Mouse (Mus musculus) urinary bladder, postnatal 36 days (tissue): ENCODE data around the gene Mknk2.
A peak's percentile ranks its signal among the peaks of the same experiment; 100 is the strongest.

Experiments
- DNase-seq, 2 experiments: peaks; one replicate each; pipeline ENCODE4 v3.0.0; 2022; ENCODE audit warnings: low spot score in 2 of 2, mixed read lengths in 1 of 2

Mknk2 gene

DNA sequence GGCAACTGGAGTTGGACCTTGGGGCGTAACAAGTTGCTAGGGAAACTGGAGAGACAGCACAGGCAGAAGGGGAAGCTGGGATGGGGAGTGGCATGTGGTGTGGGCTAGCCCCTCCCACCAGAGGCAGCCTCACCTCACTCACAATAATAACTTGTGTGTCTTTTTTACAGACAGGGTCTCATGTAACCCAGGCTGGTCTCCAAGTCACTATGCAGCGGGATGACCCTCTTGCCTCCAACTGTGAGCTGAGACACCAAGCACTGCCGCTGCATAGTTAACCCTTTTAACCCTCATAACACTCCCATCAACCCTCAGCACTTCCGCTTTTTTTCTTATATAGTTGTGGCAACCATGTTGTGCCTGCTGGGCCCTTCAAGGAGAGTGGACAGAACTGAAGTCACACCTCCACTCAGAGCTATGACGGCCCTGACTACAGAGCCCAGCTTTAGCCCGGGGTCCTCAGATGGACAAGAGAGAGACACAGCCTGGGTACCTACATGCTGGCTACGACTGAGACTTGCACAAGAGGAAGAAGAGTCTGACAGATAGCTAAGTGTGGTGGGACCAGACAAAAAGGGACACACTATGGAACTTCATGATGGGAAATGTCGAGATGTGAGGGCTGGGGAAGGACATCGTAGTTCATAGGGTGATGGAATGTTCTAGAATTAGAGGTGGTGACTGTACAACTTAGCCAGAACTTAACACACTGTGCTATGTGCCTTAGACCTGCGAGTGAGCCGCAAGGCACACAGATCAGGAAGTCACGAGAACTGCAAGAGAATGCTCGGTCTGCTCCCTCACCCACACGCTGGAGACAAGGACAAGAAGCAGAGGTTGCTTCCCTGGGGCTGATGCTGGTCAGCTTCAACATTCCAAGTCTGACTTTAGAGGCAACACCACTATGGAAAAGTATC lies 14.6 kb upstream of the Mknk2 start:
- no peak for DNase-seq

- DNase-seq, result peak in 1 of 2 experiments; percentile 80
Observed at GRCm38 (mm10) chr10:80687850-80688249, 9.9 kb upstream of the Mknk2 start.

DNA sequence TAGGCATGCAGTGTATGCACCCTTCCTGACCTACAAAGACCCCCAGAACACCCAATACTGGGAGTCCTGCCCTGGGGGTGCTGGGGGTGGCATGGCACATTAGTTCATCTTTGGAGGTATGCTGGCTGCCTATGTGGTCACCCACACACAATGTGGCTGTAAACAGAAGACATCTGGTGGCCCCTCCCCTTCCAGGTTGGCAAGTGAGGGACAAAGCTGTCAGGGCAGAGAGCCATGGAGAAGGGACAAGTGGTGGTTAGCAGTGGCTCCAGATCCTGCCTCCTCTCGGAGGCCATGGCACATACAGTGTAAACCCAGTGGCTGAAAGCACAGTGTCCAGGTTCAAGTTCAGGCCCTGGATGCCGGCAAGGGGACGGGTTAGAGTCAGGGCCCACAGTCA lies 8.7 kb upstream of the Mknk2 start:
- DNase-seq, result no peak

DNA sequence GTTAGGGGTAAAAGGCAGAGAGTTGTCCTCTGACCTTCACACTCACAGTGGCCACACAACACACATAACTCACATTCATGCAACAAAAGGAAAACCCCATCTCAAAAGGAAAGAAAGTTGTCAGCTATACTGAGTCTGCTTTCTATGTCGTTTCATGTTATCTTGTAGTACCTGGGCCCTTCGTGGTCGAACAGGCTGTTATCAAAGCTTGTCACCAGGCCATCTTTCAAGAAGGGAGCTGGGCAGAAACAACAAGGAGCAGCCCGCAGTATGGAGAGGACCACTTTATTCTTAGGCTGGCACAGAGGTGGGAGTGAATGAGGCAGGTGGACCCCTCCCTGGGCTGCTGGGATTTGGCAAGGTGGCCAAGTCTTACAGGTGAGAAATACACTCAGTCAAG lies 7.1 kb upstream of the Mknk2 start:
- DNase-seq, result no peak

GRCm38 (mm10) chr10:80684214-80684613 lies 6.3 kb upstream of the Mknk2 start:
- peak in 1 of 2 experiments; percentile 77 for DNase-seq

DNA sequence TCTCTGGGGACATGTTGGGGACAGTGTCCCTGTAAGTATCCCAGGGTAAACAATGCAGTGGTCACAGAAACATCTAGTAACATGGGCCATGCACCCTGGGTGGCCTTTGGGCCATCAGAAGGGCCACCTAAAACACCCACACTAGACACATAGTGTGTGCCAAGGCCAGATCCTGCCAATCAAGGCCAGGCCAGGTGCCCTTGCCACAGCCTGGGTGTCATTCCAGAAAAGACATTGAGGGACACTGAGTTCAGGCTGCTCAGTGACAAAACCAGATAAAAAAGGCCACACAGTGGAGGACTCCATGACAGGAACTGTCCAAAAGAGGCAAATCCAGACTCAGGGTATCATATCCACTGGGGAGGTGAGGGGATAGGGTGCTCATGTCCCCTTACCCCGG lies 5.7 kb upstream of the Mknk2 start:
- no peak for DNase-seq

- no peak for DNase-seq
Observed at GRCm38 (mm10) chr10:80682003-80682402, 4.1 kb upstream of the Mknk2 start.

GRCm38 (mm10) chr10:80680260-80680696 lies 2.4 kb upstream of the Mknk2 start:
- DNase-seq, result no peak

DNA sequence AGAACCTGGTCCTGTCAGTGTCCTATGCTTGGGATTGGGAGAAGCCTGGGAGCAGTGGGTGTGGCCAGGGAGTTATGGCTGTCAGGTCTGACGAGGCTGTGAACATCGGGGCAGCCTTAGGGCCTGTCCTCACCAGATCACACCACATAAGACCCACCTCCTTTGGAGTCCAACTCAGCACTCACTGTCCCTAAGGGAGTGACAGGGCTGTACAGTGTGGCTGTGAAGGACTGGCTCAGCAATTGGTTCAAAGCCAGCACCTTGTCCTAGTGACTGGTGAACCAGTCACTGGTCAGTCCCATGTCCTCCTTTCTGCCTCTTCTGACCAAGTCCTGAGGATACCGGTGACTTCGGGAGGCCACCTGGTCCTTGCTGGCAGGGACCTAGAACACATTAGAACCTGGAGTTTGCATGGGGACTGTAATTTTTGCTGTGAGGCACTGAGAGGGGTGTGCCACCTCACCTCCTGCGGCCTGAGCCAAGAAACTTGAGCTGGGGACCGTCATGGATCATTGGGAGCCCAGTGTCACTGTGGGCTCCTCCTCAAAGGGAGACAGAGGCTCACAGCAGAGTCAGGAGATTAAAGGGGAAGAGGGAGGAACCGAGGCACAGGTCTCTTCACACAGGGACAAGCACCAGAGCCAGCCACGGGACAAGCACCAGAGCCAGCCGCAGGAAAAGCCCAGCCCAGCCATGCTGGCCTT lies 1.8 kb upstream of the Mknk2 start:
- DNase-seq, result peak in 1 of 2 experiments; percentile 52

- peak in 1 of 2 experiments; percentile 53 for DNase-seq
Observed at GRCm38 (mm10) chr10:80678601-80679377, 877 bp upstream of the Mknk2 start.

DNA sequence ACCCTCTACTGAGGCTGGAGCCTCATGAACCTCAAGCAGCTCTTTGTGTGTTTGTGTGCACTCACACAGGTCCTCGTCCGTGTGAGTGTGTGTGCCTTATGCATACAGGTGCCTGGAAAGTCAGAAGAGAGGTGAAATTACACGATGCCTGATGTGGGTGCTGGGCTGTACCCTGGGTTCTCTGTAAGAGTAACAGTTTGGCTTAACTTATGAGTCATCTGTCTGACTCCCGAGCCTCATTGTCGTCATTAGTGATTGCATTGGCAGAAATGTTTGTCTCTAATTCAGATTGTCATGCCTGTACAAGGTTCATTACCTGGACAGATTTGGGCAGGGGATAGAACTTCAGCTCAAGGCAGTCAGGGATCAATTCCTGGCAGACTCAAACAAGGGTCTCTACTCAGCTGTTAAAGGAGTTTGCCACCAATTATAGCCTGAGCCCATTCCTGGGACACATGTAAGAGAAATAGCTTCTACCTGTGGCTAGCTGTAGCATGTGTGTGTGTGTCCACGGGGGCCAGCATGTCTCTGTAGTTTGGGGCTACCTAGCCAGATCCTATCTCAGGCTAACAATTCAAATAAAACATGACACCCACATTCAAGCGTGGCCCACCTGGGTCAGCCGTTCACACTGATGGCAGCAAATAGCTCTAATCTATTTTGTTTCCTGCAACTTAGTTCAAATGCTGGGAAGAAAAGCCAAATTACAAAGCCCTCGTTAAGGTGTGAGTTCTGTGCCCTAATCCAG lies 610 bp downstream of the Mknk2 start:
- peak in 1 of 2 experiments; percentile 43 for DNase-seq

DNA sequence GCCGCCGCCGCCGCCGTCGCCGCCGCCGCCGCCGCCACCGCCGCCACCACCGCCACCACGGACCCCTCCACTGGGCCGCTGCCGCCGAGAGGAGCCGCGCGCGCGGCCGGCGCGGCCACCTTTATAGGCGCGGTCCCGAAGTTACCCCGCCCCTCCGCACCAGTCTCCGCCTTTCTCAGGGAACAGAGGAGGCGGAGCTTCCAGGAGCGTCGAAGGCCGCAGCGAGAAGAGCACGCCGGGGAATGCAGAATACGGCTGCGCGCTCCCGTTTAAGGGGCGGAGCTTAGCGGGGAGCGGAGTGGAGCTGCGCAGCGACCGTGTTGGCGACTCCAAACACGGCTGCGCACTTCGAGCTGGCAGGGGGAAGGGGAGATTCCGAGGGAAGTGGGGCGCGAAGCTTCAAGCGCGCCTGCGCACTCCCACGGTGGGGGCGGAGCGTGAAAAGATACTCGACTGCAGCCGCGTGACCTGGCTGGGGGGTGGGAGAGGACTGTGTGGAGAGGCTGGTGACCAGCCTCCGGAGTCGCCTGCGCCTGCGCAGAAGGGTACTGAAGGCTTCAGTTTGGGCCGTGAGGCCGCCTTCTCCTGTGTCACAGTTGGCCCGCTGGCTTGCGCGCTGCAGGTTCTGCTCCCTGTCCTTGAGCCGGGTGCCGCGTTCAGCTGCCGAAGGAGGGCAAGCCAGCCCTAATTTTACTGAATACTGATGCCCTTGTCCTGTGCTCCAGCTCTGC lies 1.5 kb downstream of the Mknk2 start:
- peak; percentile 98 to 99 for DNase-seq

DNA sequence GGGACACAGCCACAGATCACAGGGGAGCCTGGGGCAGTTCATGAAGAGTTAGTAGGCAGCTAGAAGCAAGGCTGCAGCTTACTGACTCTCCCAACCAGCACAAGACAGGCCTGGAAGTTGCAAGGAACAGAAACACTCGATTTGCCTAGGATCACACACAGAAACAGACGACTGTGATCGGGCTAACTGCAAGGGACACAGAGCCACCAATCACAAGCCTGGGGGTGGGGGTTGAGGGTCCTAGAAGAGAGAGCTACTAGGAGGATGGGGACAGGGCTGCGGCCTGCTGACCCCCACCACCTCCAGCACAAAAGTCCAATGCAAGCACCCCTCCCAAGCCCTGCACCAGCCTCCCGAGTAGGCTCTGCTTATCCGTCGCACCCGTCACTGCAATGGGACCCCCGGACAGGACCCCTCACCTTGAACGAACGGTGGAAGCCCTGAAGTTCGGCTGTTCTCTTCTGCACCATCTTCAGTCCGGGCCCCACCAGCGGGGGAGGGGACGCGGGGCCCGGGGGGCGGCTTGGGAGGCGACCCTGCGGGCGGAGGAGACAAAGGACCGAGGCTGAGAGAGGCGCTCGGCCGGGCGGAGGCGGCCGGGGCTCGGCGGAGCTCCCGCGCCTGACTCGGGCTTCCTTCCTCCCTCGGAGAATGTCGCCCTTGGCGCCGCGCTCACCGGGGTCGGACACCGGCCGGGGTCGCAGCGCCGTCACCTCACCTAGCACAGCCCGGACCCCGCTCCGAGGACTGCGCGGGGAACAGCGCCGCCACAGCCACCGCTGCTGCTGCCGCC lies 2.3 kb downstream of the Mknk2 start:
- no peak for DNase-seq

GRCm38 (mm10) chr10:80674851-80675404 lies 3.0 kb downstream of the Mknk2 start:
- DNase-seq, result no peak

- peak in 1 of 2 experiments; percentile 66 for DNase-seq
Observed at GRCm38 (mm10) chr10:80674161-80674711, 3.7 kb downstream of the Mknk2 start.

GRCm38 (mm10) chr10:80673690-80674089 lies 4.2 kb downstream of the Mknk2 start:
- no peak for DNase-seq

DNA sequence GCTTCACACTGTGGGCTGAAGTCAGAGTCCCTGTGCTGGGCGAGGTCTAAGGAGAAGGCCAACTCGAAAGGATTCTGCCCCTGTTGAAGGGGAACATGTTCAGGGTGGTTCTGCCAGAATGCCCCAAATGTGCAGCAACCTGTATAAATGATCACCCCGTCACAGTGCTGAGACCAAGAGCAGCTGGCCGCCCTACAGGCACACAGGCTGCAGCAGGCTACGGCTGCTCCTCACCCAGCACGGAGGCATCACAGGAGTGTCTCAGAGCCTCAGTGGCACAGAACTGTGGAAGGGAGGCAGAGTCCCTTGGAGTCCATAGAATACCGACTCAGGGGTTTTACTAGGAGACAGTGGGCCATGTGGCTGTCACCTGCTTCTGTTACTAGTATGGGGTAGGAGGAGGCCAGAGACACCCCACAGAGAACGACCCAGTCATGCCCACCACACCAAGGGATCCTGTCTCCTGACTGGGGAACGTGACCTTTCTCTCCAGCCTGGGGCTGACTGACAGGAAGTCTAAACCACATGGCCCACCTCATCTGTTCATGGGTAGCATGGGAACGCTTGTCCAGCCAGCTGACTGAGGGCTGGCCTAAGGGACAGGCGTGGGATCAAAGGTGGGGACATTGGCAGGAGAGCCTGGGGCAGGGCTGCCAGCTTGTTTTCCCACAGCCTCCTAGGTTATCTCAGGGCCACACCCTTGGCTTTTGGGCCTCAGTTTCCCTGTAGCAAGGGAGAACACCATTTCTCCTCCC lies 5.8 kb downstream of the Mknk2 start:
- DNase-seq, result no peak

DNA sequence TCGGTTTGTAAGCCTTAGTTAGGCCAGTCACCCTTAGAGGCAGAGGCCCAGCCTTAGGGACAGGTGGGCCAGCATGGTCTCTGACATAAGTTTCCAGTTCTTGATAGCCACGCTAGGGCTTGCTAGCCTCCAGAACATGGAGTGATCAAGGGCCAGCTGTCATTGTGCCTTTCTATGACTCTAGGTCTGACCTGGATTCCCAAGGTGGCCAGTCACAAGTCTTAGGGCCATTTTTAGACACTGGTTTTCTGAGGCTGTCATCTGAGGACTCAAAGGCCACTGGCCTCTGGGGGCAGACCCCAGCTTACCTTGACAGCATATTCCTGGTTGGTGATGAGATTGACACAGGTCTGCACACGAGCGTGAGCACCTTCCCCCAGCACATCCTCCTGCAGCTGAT lies 6.7 kb downstream of the Mknk2 start:
- no peak for DNase-seq
